Mouse (Mus musculus) CH12.LX (cell line): ENCODE data around the gene Trp73. TPM values are rescaled to one million over a fixed set of nuclear protein-coding genes. Genes with fewer than 3 reads are reported as not detected.
A peak's percentile ranks its signal among the peaks of the same experiment; 100 is the strongest.

Source experiments
- DNase-seq: peaks from one replicate; pipeline ENCODE4 v3.0.0-alpha.2; 2013; ENCODE audit errors: extremely low read depth
- H3K27ac ChIP-seq: 2 replicates; pipeline ENCODE4 v1.5.1; 2012; ENCODE audit warnings: low read depth, mild to moderate bottlenecking, control low read depth, moderate library complexity; ENCODE audit not compliant: insufficient read depth
- H3K27me3 ChIP-seq: replicated peaks from 2 replicates; pipeline ENCODE3; 2012; ENCODE audit warnings: inconsistent platforms
- H3K36me3 ChIP-seq, 2 experiments: replicated peaks in 1 of 2; 2 replicates each; pipeline versions ENCODE3 to v1.6.1; 2012; ENCODE audit warnings: inconsistent platforms in 1 of 2, low read length in 1 of 2, mild to moderate bottlenecking in 1 of 2, mixed read lengths in 1 of 2, moderate library complexity in 1 of 2; ENCODE audit not compliant: control insufficient read depth in 1 of 2, insufficient read depth in 1 of 2
- H3K4me1 ChIP-seq, 2 experiments: 2 replicates each; pipeline ENCODE4 v1.6.1; 2012; ENCODE audit warnings: inconsistent platforms in 1 of 2, moderate library complexity in 1 of 2; ENCODE audit not compliant: insufficient read depth in 2 of 2, control insufficient read depth in 1 of 2
- H3K4me2 ChIP-seq: 2 replicates; pipeline ENCODE4 v1.6.1; 2012; ENCODE audit warnings: low read depth, mild to moderate bottlenecking, control low read depth; ENCODE audit not compliant: poor library complexity, insufficient read depth, severe bottlenecking
- H3K4me3 ChIP-seq, 3 experiments: fragments of 150-350 bp in 1 of 3; sonication (generic) in 1 of 3; replicated peaks in 1 of 3; 2 replicates each; pipeline versions ENCODE3 to v1.5.1; 2011 to 2012; ENCODE audit warnings: low read depth in 2 of 3, low read length in 2 of 3, mild to moderate bottlenecking in 2 of 3, moderate library complexity in 2 of 3, control low read depth in 1 of 3, improper control_type of control experiment in 1 of 3, inconsistent platforms in 1 of 3, mixed read lengths in 1 of 3; ENCODE audit not compliant: poor library complexity in 1 of 3
- H3K79me2 ChIP-seq: replicated peaks from 2 replicates; pipeline ENCODE4 v1.6.1; 2012; ENCODE audit warnings: mild to moderate bottlenecking, moderate library complexity; ENCODE audit not compliant: control insufficient read depth, poor library complexity, insufficient read depth, severe bottlenecking; ENCODE audit errors: extremely low read depth
- H3K9ac ChIP-seq: 2 replicates; pipeline ENCODE4 v1.6.1; 2012; ENCODE audit warnings: low read depth, mild to moderate bottlenecking, control low read depth, moderate library complexity; ENCODE audit not compliant: insufficient read depth
- H3K9me3 ChIP-seq: replicated peaks from 2 replicates; pipeline ENCODE3; 2012; ENCODE audit warnings: low read length, inconsistent platforms, mixed read lengths
- BHLHE40 ChIP-seq: IDR thresholded peaks from 2 replicates; pipeline ENCODE4 v1.6.1; 2011; ENCODE audit warnings: mild to moderate bottlenecking, low read depth, low read length, improper control_type of control experiment
- CHD1 ChIP-seq: IDR thresholded peaks from 2 replicates; pipeline ENCODE4 v1.6.1; 2012; ENCODE audit warnings: low read depth, low read length, improper control_type of control experiment, inconsistent platforms
- CHD2 ChIP-seq: IDR thresholded peaks from 2 replicates; pipeline ENCODE4 v1.6.1; 2011; ENCODE audit warnings: low read length, improper control_type of control experiment
- CTCF ChIP-seq, 2 experiments: IDR thresholded peaks in 1 of 2; conservative IDR thresholded peaks in 1 of 2; 2 replicates each; pipeline ENCODE4 v1.5.1; 2011 to 2012; ENCODE audit warnings: low read depth in 2 of 2, low read length in 2 of 2, improper control_type of control experiment in 1 of 2, inconsistent platforms in 1 of 2, mild to moderate bottlenecking in 1 of 2, moderate library complexity in 1 of 2
- E2F4 ChIP-seq: IDR thresholded peaks from 2 replicates; pipeline ENCODE4 v1.6.1; 2011; ENCODE audit warnings: low read depth, low read length, improper control_type of control experiment; ENCODE audit not compliant: insufficient replicate concordance
- ELF1 ChIP-seq: IDR thresholded peaks from 2 replicates; pipeline ENCODE4 v1.6.1; 2014; ENCODE audit warnings: low read depth, mild to moderate bottlenecking, inconsistent platforms, low read length, improper control_type of control experiment
- IRF4 ChIP-seq: IDR thresholded peaks from 2 replicates; pipeline ENCODE4 v1.6.1; 2014; ENCODE audit warnings: low read depth, mild to moderate bottlenecking, inconsistent platforms, low read length, improper control_type of control experiment
- KAT2A ChIP-seq: IDR thresholded peaks from 2 replicates; pipeline ENCODE4 v1.6.1; 2012; ENCODE audit warnings: low read length, improper control_type of control experiment, inconsistent platforms; ENCODE audit not compliant: insufficient replicate concordance
- MXI1 ChIP-seq: IDR thresholded peaks from 2 replicates; pipeline ENCODE4 v1.6.1; 2011; ENCODE audit warnings: mild to moderate bottlenecking, low read depth, low read length, improper control_type of control experiment
- MYC ChIP-seq: IDR thresholded peaks from 2 replicates; pipeline ENCODE4 v1.6.1; 2011; ENCODE audit warnings: low read depth, mild to moderate bottlenecking, improper control_type of control experiment, low read length
- POLR2AphosphoS2 ChIP-seq: IDR thresholded peaks from 2 replicates; pipeline ENCODE4 v1.6.1; 2011; ENCODE audit warnings: low read depth, low read length, improper control_type of control experiment
- RAD21 ChIP-seq: IDR thresholded peaks from 2 replicates; pipeline ENCODE4 v1.6.1; 2011; ENCODE audit warnings: low read depth, mild to moderate bottlenecking, low read length, improper control_type of control experiment, moderate library complexity
- SMC3 ChIP-seq: IDR thresholded peaks from 2 replicates; pipeline ENCODE4 v1.6.1; 2011; ENCODE audit warnings: low read depth, low read length, improper control_type of control experiment
- TCF12 ChIP-seq: IDR thresholded peaks from 2 replicates; pipeline ENCODE4 v1.6.1; 2014; ENCODE audit warnings: low read depth, mild to moderate bottlenecking, inconsistent platforms, low read length, improper control_type of control experiment
- USF2 ChIP-seq: conservative IDR thresholded peaks from 2 replicates; pipeline ENCODE4 v1.6.1; 2011; ENCODE audit warnings: low read depth, low read length, improper control_type of control experiment
- ZKSCAN1 ChIP-seq: IDR thresholded peaks from 2 replicates; pipeline ENCODE4 v1.6.1; 2012; ENCODE audit warnings: low read depth, inconsistent platforms, low read length, improper control_type of control experiment, borderline replicate concordance
- ZMIZ1 ChIP-seq: IDR thresholded peaks from 2 replicates; pipeline ENCODE4 v1.6.1; 2012; ENCODE audit warnings: low read depth, mild to moderate bottlenecking, inconsistent platforms, low read length, improper control_type of control experiment
- dilution Hi-C: fragments of 300-500 bp; cut with MboI; formaldehyde crosslinking; loops from 2 replicates; pipeline ENCODE4 v1.14.3; 2020; ENCODE audit warnings: low sequenced_read_pairs; ENCODE audit not compliant: extremely low pct_unique_long_range_greater_than_20kb, extremely low pct_ligation_motif_present
- in situ Hi-C: fragments of 300-500 bp; cut with MboI; formaldehyde crosslinking; loops from 3 replicates; pipeline ENCODE4 v1.14.3; 2019; ENCODE audit warnings: low sequenced_read_pairs, low pct_ligation_motif_present, low pct_unique_long_range_greater_than_20kb, mixed read lengths
- polyA plus RNA-seq: library from polyadenylated mRNA; unstranded; fragments of >175 nt; gene quantifications from 2 replicates; pipeline ENCODE4 v1.2.1, GENCODE M21; 2012; ENCODE audit warnings: low read depth; ENCODE audit not compliant: insufficient read length
- total RNA-seq, 2 experiments: library from RNA; depleted of rRNA; stranded (reverse); fragments of 300-350 nt in 1 of 2; fragments of >200 nt in 1 of 2; gene quantifications; 2 replicates each; pipeline ENCODE4 v1.2.3; 2012 to 2014

Trp73 gene
- total and polyA plus RNA-seq, 3 experiments: 14.0 to 34.3 (median 30.0) TPM

GRCm38 (mm10) chr4:154170021-154170420 lies 30.0 kb upstream of the Trp73 start:
- no peaks in the 10 kb centered on the region for H3K4me1 ChIP-seq
- H3K36me3 ChIP-seq: no peaks in the 10 kb centered on the region
- no peaks in the 10 kb centered on the region for H3K79me2 ChIP-seq
- dilution Hi-C loops: no loop called here
- H3K4me2 ChIP-seq: no peak overlapping the region
- no peak overlapping the region for H3K9ac ChIP-seq
- TF ChIP-seq ELF1 (no peak), CHD1 (no peak), ZMIZ1 (no peak), CHD2 (no peak), MXI1 (no peak), BHLHE40 (no peak), E2F4 (no peak), IRF4 (no peak), SMC3 (no peak), KAT2A (no peak), ZKSCAN1 (no peak), USF2 (no peak), POLR2AphosphoS2 (no peak)
- TF ChIP-seq, all 38 proteins: peak for 0
- DNase-seq: no peak
- in situ Hi-C loops: no loop called here
- peaks cover 77% of the 10 kb centered on the region for H3K27me3 ChIP-seq
- H3K27ac ChIP-seq: no peak overlapping the region
- H3K9me3 ChIP-seq: peaks cover 8% of the 10 kb centered on the region
- no peak overlapping the region for H3K4me3 ChIP-seq

GRCm38 (mm10) chr4:154167053-154167452 lies 27.0 kb upstream of the Trp73 start:
- Histone ChIP-seq H3K4me1 (no peaks in the 10 kb centered on the region), H3K9ac (no peak overlapping the region), H3K4me3 (no peak overlapping the region), H3K36me3 (no peaks in the 10 kb centered on the region), H3K27me3 (peaks cover 49% of the 10 kb centered on the region), H3K9me3 (peaks cover 8% of the 10 kb centered on the region), H3K79me2 (no peaks in the 10 kb centered on the region), H3K27ac (no peak overlapping the region), H3K4me2 (no peak overlapping the region)
- peak; percentile 33 for DNase-seq
- in situ Hi-C loops (loop anchor here (5.0 kb wide), 1 partner anchor 40 kb away; no protein-coding TSS in a partner anchor), dilution Hi-C loops (no loop called here)
- no peak for TF ChIP-seq ELF1
- no peak for TF ChIP-seq MYC
- TF ChIP-seq RAD21: peak; percentile 39
- peak; percentile 55 for TF ChIP-seq SMC3
- TF ChIP-seq CTCF (conservative IDR thresholded peaks at IDR 0.05 in 1 of 2, IDR thresholded peaks at IDR 0.05 in 1 of 2; ENCODE audit: low read depth in 2 of 2, low read length in 2 of 2): peak; percentile 68 to 69; a peak in 3 of 4 replicates
- TF ChIP-seq TCF12: no peak
